Mouse (Mus musculus) hindbrain, embryonic 12.5 days (tissue): ENCODE measurements at regions not wholly inside any gene's neighbourhood (a gene's known extent, or its start where the extent isn't known, plus 50 kb on each side); places are given as distances from the start of the nearest gene placed in this dataset.
A peak's percentile ranks its signal among the peaks of the same experiment; 100 is the strongest.

Experiments
- ATAC-seq: fragments of 200-750 bp; cut with Nextera tagmentation; 2 replicates; pipeline ENCODE4 v1.8.0; 2017; ENCODE audit warnings: moderate TSS enrichment; ENCODE audit not compliant: low FRiP score
- H3K27ac ChIP-seq: fragments of 300-500 bp; sonication (generic); 2 replicates; pipeline ENCODE4 v1.5.1; 2016; ENCODE audit warnings: mild to moderate bottlenecking
- H3K27me3 ChIP-seq: fragments of 300-500 bp; sonication (generic); 2 replicates; pipeline ENCODE4 v1.6.1; 2016; ENCODE audit warnings: mild to moderate bottlenecking
- H3K36me3 ChIP-seq: fragments of 300-500 bp; sonication (generic); 2 replicates; pipeline ENCODE4 v1.6.1; 2016; ENCODE audit warnings: mild to moderate bottlenecking
- H3K4me1 ChIP-seq: fragments of 300-500 bp; sonication (generic); 2 replicates; pipeline ENCODE4 v1.6.1; 2016
- H3K4me2 ChIP-seq: fragments of 300-500 bp; sonication (generic); replicated peaks from 2 replicates; pipeline ENCODE4 v1.6.1; 2016; ENCODE audit warnings: mild to moderate bottlenecking
- H3K4me3 ChIP-seq: fragments of 300-500 bp; sonication (generic); 2 replicates; pipeline ENCODE4 v1.5.1; 2016; ENCODE audit warnings: mild to moderate bottlenecking
- H3K9ac ChIP-seq: fragments of 300-500 bp; sonication (generic); 2 replicates; pipeline ENCODE4 v1.6.1; 2016; ENCODE audit warnings: mild to moderate bottlenecking, moderate library complexity
- H3K9me3 ChIP-seq: fragments of 300-500 bp; sonication (generic); replicated peaks from 2 replicates; pipeline ENCODE4 v1.6.1; 2016; ENCODE audit warnings: mild to moderate bottlenecking
- WGBS: fragments of 180-500 bp; shearing (Covaris S2); methylation state at CpG from one replicate; pipeline ENCODE4 v1.1.7; 2016; 5-methylcytosine and 5-hydroxymethylcytosine counted together

- no peaks in the 10 kb centered on the region for H3K36me3 ChIP-seq
- no peaks in the 10 kb centered on the region for H3K9me3 ChIP-seq
- WGBS, result 74% methylated on average over 3 of the region's 3 CpGs
- H3K27ac ChIP-seq, result no peak overlapping the region
- H3K9ac ChIP-seq, result no peak overlapping the region
- H3K27me3 ChIP-seq, result no peaks in the 10 kb centered on the region
- no peak overlapping the region for H3K4me3 ChIP-seq
- H3K4me2 ChIP-seq, result no peak overlapping the region
- no peak for ATAC-seq
- no peaks in the 10 kb centered on the region for H3K4me1 ChIP-seq
Measured at GRCm38 (mm10) chr19:49563612-49564256, 1114.7 kb downstream of the Sorcs1 start.

DNA sequence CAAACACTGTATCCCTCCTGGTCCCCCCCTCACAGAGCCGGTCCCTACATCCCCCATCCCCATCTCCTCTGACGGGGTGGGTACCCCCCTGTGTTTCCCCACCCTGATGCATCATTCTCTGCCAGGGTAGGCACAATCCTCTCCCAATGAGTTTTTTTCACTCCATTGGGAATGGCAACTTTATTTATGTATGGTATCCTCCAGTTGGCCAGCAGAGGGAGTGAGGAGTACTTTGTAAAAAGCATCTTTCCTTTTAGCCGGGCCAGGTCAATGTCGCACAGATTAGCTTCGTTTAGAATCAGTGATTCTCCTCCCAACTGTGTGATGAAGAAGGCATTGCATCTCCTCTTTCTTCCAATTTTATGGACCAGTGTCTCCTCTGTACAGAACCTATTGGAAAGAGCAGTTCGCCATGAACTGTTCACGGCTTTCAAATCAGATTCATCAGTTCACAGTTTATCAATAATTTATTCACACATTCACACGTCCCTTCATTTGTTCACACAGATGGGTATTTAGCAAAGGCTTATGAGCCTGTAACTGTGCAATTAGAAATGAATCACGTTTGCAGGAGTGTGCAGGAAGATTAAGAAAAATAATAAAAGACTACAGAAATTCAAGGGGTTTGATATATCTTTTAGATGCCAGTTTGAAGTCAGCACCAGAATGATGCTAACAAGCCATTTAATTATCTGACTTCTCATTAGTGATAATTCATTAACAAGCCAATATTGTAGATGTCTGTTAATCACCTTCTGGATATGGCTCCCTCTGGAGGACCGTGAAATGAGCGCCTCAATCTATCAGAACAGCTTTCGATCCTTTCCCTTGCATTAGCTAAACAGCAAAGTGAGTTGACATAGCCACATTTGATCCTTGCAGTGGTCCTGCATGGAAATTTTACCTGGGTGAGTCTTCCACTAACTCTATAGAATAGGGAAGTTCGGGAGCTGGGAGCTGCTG is 1138.7 kb downstream of the Sorcs1 start:
- 58% methylated on average over 13 of the region's 13 CpGs for WGBS
- H3K27me3 ChIP-seq, result no peaks in the 10 kb centered on the region
- H3K4me3 ChIP-seq, result no peak overlapping the region
- H3K4me1 ChIP-seq, result no peaks in the 10 kb centered on the region
- H3K27ac ChIP-seq, result no peak overlapping the region
- H3K4me2 ChIP-seq, result no peak overlapping the region
- no peaks in the 10 kb centered on the region for H3K36me3 ChIP-seq
- H3K9ac ChIP-seq, result no peak overlapping the region
- ATAC-seq, result peak; percentile 52; the same call in 1 of the 2 replicates
- H3K9me3 ChIP-seq, result no peaks in the 10 kb centered on the region
